Mouse (Mus musculus): ENCODE results near the gene Nckap5. TPM values are rescaled to one million over a fixed set of nuclear protein-coding genes. Genes with fewer than 3 reads are reported as not detected.
"Not testable (repeated sequence)": the region's sequence is repeated elsewhere in the genome, so short reads cannot be mapped to it uniquely, and the experiment has no call there.

The Nckap5 gene
- polyA plus RNA-seq, 1 experiment from 2014 or later, result 10.1 TPM

GRCm38 (mm10) chr1:126799379-126799798, 31.2 kb downstream of the Nckap5 start:
- DNase-seq (ENCODE audit: low spot score) (peak; percentile 48), ATAC-seq (replicated peaks; ENCODE audit: low FRiP score, low TSS enrichment, low read depth) (0 out of 2 replicates have a peak, but pooled peaks have one; percentile 40)

GRCm38 (mm10) chr1:126780354-126780941, 50.2 kb downstream of the Nckap5 start:
- not testable (repeated sequence) for H3K4me2 ChIP-seq (ENCODE audit: low read length); H3K9me3 ChIP-seq (ENCODE audit: control insufficient read depth, low read length); H3K36me3 ChIP-seq (ENCODE audit: control insufficient read depth, insufficient read depth, low read length); H3K9ac ChIP-seq (ENCODE audit: low read length); H3K4me1 ChIP-seq (replicated peaks; ENCODE audit: control insufficient read depth, insufficient read depth, low read length); DNase-seq (ENCODE audit: low spot score); H3K27ac ChIP-seq (ENCODE audit: low read depth); ATAC-seq (replicated peaks; ENCODE audit: low FRiP score, low TSS enrichment, low read depth); H3K4me3 ChIP-seq (ENCODE audit: low read depth, low read length); H3K27me3 ChIP-seq (replicated peaks; ENCODE audit: control insufficient read depth, insufficient read depth, low read length)
- WGBS, result no CpG with 5 or more reads among the region's 2 CpGs

More at GRCm38 (mm10) chr1:126799379-126799798, 31.2 kb downstream of the Nckap5 start:
- Histone ChIP-seq H3K9ac (ENCODE audit: low read length) (no peak overlapping the region), H3K4me3 (ENCODE audit: low read depth, low read length) (no peak overlapping the region), H3K4me2 (ENCODE audit: low read length) (no peak overlapping the region), H3K4me1 (replicated peaks; ENCODE audit: control insufficient read depth, insufficient read depth, low read length) (no peaks in the 10 kb centered on the region), H3K27me3 (replicated peaks; ENCODE audit: control insufficient read depth, insufficient read depth, low read length) (no peaks in the 10 kb centered on the region), H3K9me3 (ENCODE audit: control insufficient read depth, low read length) (no peaks in the 10 kb centered on the region), H3K36me3 (ENCODE audit: control insufficient read depth, insufficient read depth, low read length) (no peaks in the 10 kb centered on the region), H3K27ac (ENCODE audit: low read depth) (no peak overlapping the region)
- WGBS, result 70% methylated on average over 11 of the region's 11 CpGs

- not testable (repeated sequence) for H3K4me1 ChIP-seq (replicated peaks; ENCODE audit: control insufficient read depth, insufficient read depth, low read length); H3K4me3 ChIP-seq (ENCODE audit: low read depth, low read length); ATAC-seq (replicated peaks; ENCODE audit: low FRiP score, low TSS enrichment, low read depth); H3K9me3 ChIP-seq (ENCODE audit: control insufficient read depth, low read length); DNase-seq (ENCODE audit: low spot score); H3K9ac ChIP-seq (ENCODE audit: low read length); H3K36me3 ChIP-seq (ENCODE audit: control insufficient read depth, insufficient read depth, low read length); H3K27me3 ChIP-seq (replicated peaks; ENCODE audit: control insufficient read depth, insufficient read depth, low read length); H3K4me2 ChIP-seq (ENCODE audit: low read length); H3K27ac ChIP-seq (ENCODE audit: low read depth)
- WGBS, result no CpG with 5 or more reads among the region's 6 CpGs
Observed at GRCm38 (mm10) chr1:126773947-126774346, 56.7 kb downstream of the Nckap5 start.

GRCm38 (mm10) chr1:126766971-126767370, 63.6 kb downstream of the Nckap5 start:
- Histone ChIP-seq H3K4me3 (ENCODE audit: low read depth, low read length) (no peak overlapping the region), H3K27me3 (replicated peaks; ENCODE audit: control insufficient read depth, insufficient read depth, low read length) (no peaks in the 10 kb centered on the region)
- no peak for ATAC-seq (replicated peaks; ENCODE audit: low FRiP score, low TSS enrichment, low read depth)

GRCm38 (mm10) chr1:126765506-126766170, 65.0 kb downstream of the Nckap5 start:
- Histone ChIP-seq H3K36me3 (ENCODE audit: control insufficient read depth, insufficient read depth, low read length) (no peaks in the 10 kb centered on the region), H3K4me1 (replicated peaks; ENCODE audit: control insufficient read depth, insufficient read depth, low read length) (no peaks in the 10 kb centered on the region), H3K4me3 (ENCODE audit: low read depth, low read length) (no peak overlapping the region), H3K27me3 (replicated peaks; ENCODE audit: control insufficient read depth, insufficient read depth, low read length) (no peaks in the 10 kb centered on the region), H3K4me2 (ENCODE audit: low read length) (no peak overlapping the region), H3K9me3 (ENCODE audit: control insufficient read depth, low read length) (no peaks in the 10 kb centered on the region), H3K9ac (ENCODE audit: low read length) (no peak overlapping the region), H3K27ac (ENCODE audit: low read depth) (no peak overlapping the region)
- DNase-seq (ENCODE audit: low spot score) (no peak), ATAC-seq (replicated peaks; ENCODE audit: low FRiP score, low TSS enrichment, low read depth) (no peak)
- 62% methylated on average over 6 of the region's 6 CpGs for WGBS

More at GRCm38 (mm10) chr1:126766971-126767370, 63.6 kb downstream of the Nckap5 start:
- Histone ChIP-seq H3K9ac (ENCODE audit: low read length) (no peak overlapping the region), H3K9me3 (ENCODE audit: control insufficient read depth, low read length) (no peaks in the 10 kb centered on the region), H3K4me2 (ENCODE audit: low read length) (no peak overlapping the region), H3K36me3 (ENCODE audit: control insufficient read depth, insufficient read depth, low read length) (no peaks in the 10 kb centered on the region), H3K4me1 (replicated peaks; ENCODE audit: control insufficient read depth, insufficient read depth, low read length) (no peaks in the 10 kb centered on the region), H3K27ac (ENCODE audit: low read depth) (no peak overlapping the region)
- WGBS, result 55% methylated on average over 1 of the region's 1 CpGs
- DNase-seq (ENCODE audit: low spot score), result no peak

GRCm38 (mm10) chr1:126764201-126764600, 66.4 kb downstream of the Nckap5 start:
- Histone ChIP-seq H3K4me1 (replicated peaks; ENCODE audit: control insufficient read depth, insufficient read depth, low read length) (no peaks in the 10 kb centered on the region), H3K4me2 (ENCODE audit: low read length) (no peak overlapping the region), H3K27ac (ENCODE audit: low read depth) (no peak overlapping the region), H3K9ac (ENCODE audit: low read length) (no peak overlapping the region), H3K36me3 (ENCODE audit: control insufficient read depth, insufficient read depth, low read length) (no peaks in the 10 kb centered on the region), H3K9me3 (ENCODE audit: control insufficient read depth, low read length) (no peaks in the 10 kb centered on the region), H3K4me3 (ENCODE audit: low read depth, low read length) (no peak overlapping the region), H3K27me3 (replicated peaks; ENCODE audit: control insufficient read depth, insufficient read depth, low read length) (no peaks in the 10 kb centered on the region)
- 73% methylated on average over 3 of the region's 3 CpGs for WGBS
- DNase-seq (ENCODE audit: low spot score) (no peak), ATAC-seq (replicated peaks; ENCODE audit: low FRiP score, low TSS enrichment, low read depth) (no peak)

- H3K27me3 ChIP-seq (replicated peaks; ENCODE audit: control insufficient read depth, insufficient read depth, low read length), result no peaks in the 10 kb centered on the region
- DNase-seq (ENCODE audit: low spot score) (no peak), ATAC-seq (replicated peaks; ENCODE audit: low FRiP score, low TSS enrichment, low read depth) (no peak)
- no peak overlapping the region for H3K4me3 ChIP-seq (ENCODE audit: low read depth, low read length)
- H3K4me2 ChIP-seq (ENCODE audit: low read length), result no peak overlapping the region
- no peaks in the 10 kb centered on the region for H3K36me3 ChIP-seq (ENCODE audit: control insufficient read depth, insufficient read depth, low read length)
- no peak overlapping the region for H3K27ac ChIP-seq (ENCODE audit: low read depth)
- H3K9ac ChIP-seq (ENCODE audit: low read length), result no peak overlapping the region
- no peaks in the 10 kb centered on the region for H3K4me1 ChIP-seq (replicated peaks; ENCODE audit: control insufficient read depth, insufficient read depth, low read length)
- 92% methylated on average over 2 of the region's 2 CpGs for WGBS
- no peaks in the 10 kb centered on the region for H3K9me3 ChIP-seq (ENCODE audit: control insufficient read depth, low read length)
Observed at GRCm38 (mm10) chr1:126763192-126763591, 67.4 kb downstream of the Nckap5 start.

- Histone ChIP-seq H3K27me3 (replicated peaks; ENCODE audit: control insufficient read depth, insufficient read depth, low read length) (no peaks in the 10 kb centered on the region), H3K9me3 (ENCODE audit: control insufficient read depth, low read length) (no peaks in the 10 kb centered on the region)
- WGBS, result 89% methylated on average over 2 of the region's 2 CpGs
Observed at GRCm38 (mm10) chr1:126760386-126760785, 70.2 kb downstream of the Nckap5 start.

GRCm38 (mm10) chr1:126755682-126756081, 74.9 kb downstream of the Nckap5 start:
- no peak overlapping the region for H3K9ac ChIP-seq (ENCODE audit: low read length)
- H3K4me2 ChIP-seq (ENCODE audit: low read length), result no peak overlapping the region
- no peaks in the 10 kb centered on the region for H3K9me3 ChIP-seq (ENCODE audit: control insufficient read depth, low read length)
- no peaks in the 10 kb centered on the region for H3K27me3 ChIP-seq (replicated peaks; ENCODE audit: control insufficient read depth, insufficient read depth, low read length)
- DNase-seq (ENCODE audit: low spot score), result no peak
- no peaks in the 10 kb centered on the region for H3K36me3 ChIP-seq (ENCODE audit: control insufficient read depth, insufficient read depth, low read length)
- H3K4me3 ChIP-seq (ENCODE audit: low read depth, low read length), result no peak overlapping the region
- H3K27ac ChIP-seq (ENCODE audit: low read depth), result no peak overlapping the region
- ATAC-seq (replicated peaks; ENCODE audit: low FRiP score, low TSS enrichment, low read depth), result no peak
- 38% methylated on average over 5 of the region's 5 CpGs for WGBS
- H3K4me1 ChIP-seq (replicated peaks; ENCODE audit: control insufficient read depth, insufficient read depth, low read length), result no peaks in the 10 kb centered on the region

More at GRCm38 (mm10) chr1:126760386-126760785, 70.2 kb downstream of the Nckap5 start:
- H3K9ac ChIP-seq (ENCODE audit: low read length), result no peak overlapping the region
- no peak for ATAC-seq (replicated peaks; ENCODE audit: low FRiP score, low TSS enrichment, low read depth)
- no peaks in the 10 kb centered on the region for H3K4me1 ChIP-seq (replicated peaks; ENCODE audit: control insufficient read depth, insufficient read depth, low read length)
- H3K4me3 ChIP-seq (ENCODE audit: low read depth, low read length), result no peak overlapping the region
- DNase-seq (ENCODE audit: low spot score), result no peak
- H3K27ac ChIP-seq (ENCODE audit: low read depth), result no peak overlapping the region
- no peaks in the 10 kb centered on the region for H3K36me3 ChIP-seq (ENCODE audit: control insufficient read depth, insufficient read depth, low read length)
- no peak overlapping the region for H3K4me2 ChIP-seq (ENCODE audit: low read length)
